Mouse (Mus musculus) testis, adult 2 months (tissue): ENCODE measurements around the gene Cbr4. TPM values are rescaled to one million over a fixed set of nuclear protein-coding genes. Genes with fewer than 3 reads are reported as not detected.

ENCODE experiments used
- H3K27ac ChIP-seq: fragments of 200-500 bp; 2 replicates; pipeline ENCODE4 v1.5.1; 2012; ENCODE audit warnings: low read depth, low read length; ENCODE audit not compliant: control insufficient read depth, insufficient read depth
- H3K27me3 ChIP-seq: fragments of 200-500 bp; 2 replicates; pipeline ENCODE4 v1.6.1; 2012; ENCODE audit warnings: mild to moderate bottlenecking, low read length, moderate library complexity; ENCODE audit not compliant: control insufficient read depth, insufficient read depth
- H3K36me3 ChIP-seq: fragments of 200-500 bp; 2 replicates; pipeline ENCODE4 v1.6.1; 2012; ENCODE audit warnings: mild to moderate bottlenecking, low read length; ENCODE audit not compliant: control insufficient read depth, insufficient read depth
- H3K4me1 ChIP-seq: fragments of 200-500 bp; 2 replicates; pipeline ENCODE4 v1.6.1; 2012; ENCODE audit warnings: low read length; ENCODE audit not compliant: control insufficient read depth, insufficient read depth
- H3K4me3 ChIP-seq: fragments of 200-500 bp; 2 replicates; pipeline ENCODE4 v1.5.1; 2012; ENCODE audit warnings: low read depth, mild to moderate bottlenecking, low read length, moderate library complexity, mixed read lengths; ENCODE audit not compliant: control insufficient read depth
- CTCF ChIP-seq: fragments of 200-500 bp; IDR thresholded peaks from 2 replicates; pipeline ENCODE4 v1.5.1; 2012; ENCODE audit warnings: low read depth, mild to moderate bottlenecking, inconsistent platforms, low read length, moderate library complexity; ENCODE audit not compliant: control insufficient read depth, insufficient read depth, insufficient replicate concordance
- POLR2A ChIP-seq: fragments of 200-500 bp; IDR thresholded peaks from 2 replicates; pipeline ENCODE4 v1.6.1; 2012; ENCODE audit warnings: low read depth, mild to moderate bottlenecking, inconsistent platforms, low read length, moderate library complexity; ENCODE audit not compliant: control insufficient read depth
- polyA plus RNA-seq: library from polyadenylated mRNA; depleted of rRNA; stranded (reverse); fragments of >200 nt; gene quantifications from 2 replicates; pipeline ENCODE4 v1.2.3, GENCODE M21; 2012; rRNA removed

The Cbr4 gene
- 10.1 and 15.1 TPM in 2 replicates for polyA plus RNA-seq

DNA sequence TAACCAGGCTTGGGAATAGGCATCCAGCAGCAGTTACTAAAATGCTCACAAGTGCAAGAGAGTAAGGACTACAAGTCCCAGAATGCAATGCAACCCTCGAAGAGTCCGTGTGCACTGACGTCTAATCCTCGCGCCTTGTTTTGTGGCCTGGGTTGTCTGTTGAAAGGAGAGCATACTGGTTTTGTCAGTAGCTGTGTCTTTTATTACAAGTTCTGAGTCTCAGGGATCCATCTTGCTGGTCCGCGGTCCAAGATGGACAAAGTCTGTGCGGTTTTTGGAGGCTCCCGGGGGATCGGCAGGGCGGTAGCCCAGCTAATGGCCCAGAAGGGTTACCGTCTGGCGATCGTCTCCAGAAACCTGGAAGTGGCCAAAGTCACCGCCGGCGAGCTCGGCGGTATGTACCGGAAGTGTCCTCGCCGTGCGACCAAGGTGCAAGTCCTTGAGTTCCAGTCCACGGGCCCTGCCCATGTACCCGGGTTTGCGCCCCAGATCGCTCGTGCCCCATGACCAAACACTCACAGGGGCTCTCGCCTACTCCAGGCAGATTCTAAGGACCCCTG, at the start of gene Cbr4:
Gene Cbr4 (plus strand): TSS at position 138 of the 560 bp plus-strand sequence.
- peak within 1 kb of the TSS; percentile 98 for H3K4me3 ChIP-seq
- TF ChIP-seq POLR2A (peak; percentile 38; the same call in 1 of the 2 replicates), CTCF (no peak)

DNA sequence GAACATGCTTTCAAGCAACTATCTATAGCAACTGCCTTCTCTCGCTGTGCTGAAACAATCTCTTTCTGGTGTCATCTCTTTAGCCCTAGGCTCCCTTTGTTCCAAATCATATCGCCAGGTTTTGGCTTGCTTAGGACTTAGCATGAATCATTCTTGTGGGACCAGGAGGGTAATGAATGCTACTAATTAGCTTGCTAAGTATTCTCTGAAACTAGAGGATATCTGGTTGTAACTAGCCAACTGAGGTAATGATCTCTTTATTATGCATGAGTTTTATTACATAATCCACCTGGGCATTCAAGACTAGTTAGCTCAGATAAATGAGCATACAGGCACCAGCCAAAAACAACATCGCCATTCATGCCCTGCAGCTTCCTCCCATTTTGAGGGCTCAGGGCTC, 44.5 kb upstream of the Cbr4 start:
- Histone ChIP-seq H3K27ac (no peak overlapping the region), H3K36me3 (no peaks in the 10 kb centered on the region), H3K4me3 (no peak overlapping the region), H3K27me3 (no peaks in the 10 kb centered on the region), H3K4me1 (no peaks in the 10 kb centered on the region)
- TF ChIP-seq POLR2A (no peak), CTCF (no peak)

More for the DNA sequence above, at the start of gene Cbr4:
- Histone ChIP-seq H3K4me1 (peaks cover 7% of the 10 kb centered on the region), H3K27ac (peak within 1 kb of the TSS; percentile 95), H3K36me3 (no peaks in the 10 kb centered on the region), H3K27me3 (no peaks in the 10 kb centered on the region)

DNA sequence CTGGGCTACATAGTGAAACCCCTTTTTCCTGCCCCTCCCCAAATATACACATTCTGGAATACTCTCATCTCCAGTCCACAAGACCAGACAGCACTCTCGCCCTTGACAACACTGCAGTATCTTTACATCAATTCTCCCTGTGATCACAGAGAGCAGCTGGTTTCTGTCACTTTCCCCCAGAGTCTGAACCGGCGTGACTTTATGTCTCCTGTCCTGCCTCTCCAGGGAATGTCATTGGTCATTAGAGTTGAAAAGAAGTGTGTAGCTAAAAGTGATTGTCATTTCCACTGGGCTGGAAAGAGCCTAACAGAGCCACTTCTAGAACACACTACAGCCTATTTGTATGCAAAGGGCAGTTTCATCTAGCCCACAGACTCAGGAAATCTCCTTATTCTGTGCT, 43.2 kb upstream of the Cbr4 start:
- Histone ChIP-seq H3K27ac (no peak overlapping the region), H3K27me3 (no peaks in the 10 kb centered on the region), H3K4me1 (no peaks in the 10 kb centered on the region), H3K36me3 (no peaks in the 10 kb centered on the region), H3K4me3 (no peak overlapping the region)
- TF ChIP-seq CTCF, result no peak
- TF ChIP-seq POLR2A, result no peak

DNA sequence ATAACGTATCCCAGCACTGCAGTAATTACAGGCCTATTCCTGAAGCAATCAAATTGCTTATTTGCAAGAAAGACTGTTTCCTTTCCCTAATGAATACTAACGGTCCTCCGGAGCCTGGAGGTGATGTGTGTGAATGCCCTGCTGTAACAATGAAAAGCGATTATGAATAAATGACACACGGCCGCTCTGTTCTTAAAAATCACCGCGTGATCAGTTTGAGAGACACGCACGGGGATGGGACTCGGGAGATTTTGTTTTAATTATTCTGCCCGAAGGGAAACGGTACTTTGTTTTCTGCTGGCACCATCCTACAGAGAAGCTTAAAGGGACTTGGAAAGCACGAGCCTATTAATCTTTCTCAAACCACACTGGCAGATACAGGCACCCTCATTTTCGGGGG, 41.2 kb upstream of the Cbr4 start:
- TF ChIP-seq CTCF (no peak), POLR2A (no peak)
- H3K4me1 ChIP-seq, result no peaks in the 10 kb centered on the region
- no peaks in the 10 kb centered on the region for H3K36me3 ChIP-seq
- no peak overlapping the region for H3K4me3 ChIP-seq
- H3K27ac ChIP-seq, result no peak overlapping the region
- H3K27me3 ChIP-seq, result no peaks in the 10 kb centered on the region

DNA sequence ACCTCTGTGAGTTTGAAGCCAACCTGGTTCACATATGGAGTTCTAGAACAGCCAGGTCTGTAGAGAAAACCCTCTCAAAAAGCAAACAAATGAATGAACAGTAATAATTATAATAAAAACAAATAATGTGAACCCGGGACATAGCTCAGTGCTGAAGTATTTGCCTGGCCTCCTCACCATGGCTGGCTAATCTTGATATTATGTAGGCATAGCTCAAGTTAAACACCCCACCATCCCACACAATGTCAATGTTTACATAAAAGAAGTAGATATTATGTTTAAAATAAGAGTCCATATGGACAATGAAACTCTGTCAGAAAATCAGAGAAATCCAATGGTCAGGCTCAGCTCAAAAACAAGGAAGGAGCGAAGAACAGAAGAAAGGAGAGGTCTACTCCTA, 39.4 kb upstream of the Cbr4 start:
- H3K4me1 ChIP-seq, result no peaks in the 10 kb centered on the region
- no peak for TF ChIP-seq CTCF
- no peak for TF ChIP-seq POLR2A
- H3K27ac ChIP-seq, result no peak overlapping the region
- H3K27me3 ChIP-seq, result no peaks in the 10 kb centered on the region
- H3K4me3 ChIP-seq, result no peak overlapping the region
- H3K36me3 ChIP-seq, result no peaks in the 10 kb centered on the region

DNA sequence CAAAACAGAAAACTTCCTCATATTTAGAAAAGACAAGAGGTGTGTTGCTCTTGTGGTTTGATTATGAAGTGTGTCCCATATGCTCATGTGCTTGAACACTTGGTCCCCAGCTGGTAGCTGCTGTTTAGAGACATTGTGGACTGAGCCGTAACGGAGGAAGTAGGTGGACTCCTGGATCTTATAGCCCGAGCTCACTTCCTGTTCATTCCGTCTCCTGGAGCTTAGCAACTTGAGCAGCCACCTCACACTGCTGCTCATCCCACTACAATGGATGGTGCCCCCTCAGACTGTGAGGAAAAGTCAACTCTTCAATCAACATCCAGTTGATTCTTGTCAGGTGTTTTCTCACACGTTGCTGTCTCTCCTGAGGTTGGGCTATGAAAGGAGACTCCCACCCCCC, 38.7 kb upstream of the Cbr4 start:
- no peak for TF ChIP-seq POLR2A
- TF ChIP-seq CTCF, result no peak
- Histone ChIP-seq H3K27ac (no peak overlapping the region), H3K4me1 (no peaks in the 10 kb centered on the region), H3K27me3 (no peaks in the 10 kb centered on the region), H3K4me3 (no peak overlapping the region), H3K36me3 (no peaks in the 10 kb centered on the region)

DNA sequence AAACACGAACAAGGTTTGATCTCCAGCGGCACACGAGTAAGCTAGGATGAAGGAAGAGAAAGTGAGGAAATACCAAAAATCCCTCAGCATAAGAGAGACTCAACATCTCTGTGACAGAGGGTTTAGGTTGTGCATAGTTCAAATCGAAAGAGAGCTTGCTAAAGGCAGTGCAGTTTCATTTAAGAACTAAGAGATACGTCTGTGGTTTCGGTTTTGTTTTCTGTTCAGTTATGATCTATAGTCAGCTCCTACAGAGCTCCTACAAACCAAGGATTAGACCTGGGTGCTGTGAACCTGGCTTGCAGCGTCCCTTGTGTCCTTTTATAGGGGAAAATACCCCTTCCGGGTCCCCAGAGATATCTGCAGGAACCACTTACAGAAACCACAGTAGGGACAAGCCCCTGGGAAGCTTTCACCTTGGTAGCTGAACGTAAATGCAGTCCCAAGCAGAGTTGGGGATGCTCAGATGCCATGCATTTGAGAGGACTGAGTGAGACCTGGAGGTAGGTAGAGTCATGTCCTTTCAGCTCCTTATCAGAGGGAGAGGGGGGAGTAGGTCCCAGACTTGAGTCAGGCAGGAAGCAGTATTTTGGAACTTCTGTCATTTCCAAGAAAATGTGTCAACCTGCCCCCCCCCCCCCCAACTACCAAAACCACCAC, 36.5 kb upstream of the Cbr4 start:
- H3K27ac ChIP-seq, result no peak overlapping the region
- TF ChIP-seq CTCF, result no peak
- TF ChIP-seq POLR2A, result no peak
- H3K27me3 ChIP-seq, result no peaks in the 10 kb centered on the region

More for the DNA sequence above, 36.5 kb upstream of the Cbr4 start:
- H3K4me1 ChIP-seq, result no peaks in the 10 kb centered on the region
- H3K36me3 ChIP-seq, result no peaks in the 10 kb centered on the region
- H3K4me3 ChIP-seq, result no peak overlapping the region
